Mouse (Mus musculus): ENCODE results near the gene D630003M21Rik.

DNA sequence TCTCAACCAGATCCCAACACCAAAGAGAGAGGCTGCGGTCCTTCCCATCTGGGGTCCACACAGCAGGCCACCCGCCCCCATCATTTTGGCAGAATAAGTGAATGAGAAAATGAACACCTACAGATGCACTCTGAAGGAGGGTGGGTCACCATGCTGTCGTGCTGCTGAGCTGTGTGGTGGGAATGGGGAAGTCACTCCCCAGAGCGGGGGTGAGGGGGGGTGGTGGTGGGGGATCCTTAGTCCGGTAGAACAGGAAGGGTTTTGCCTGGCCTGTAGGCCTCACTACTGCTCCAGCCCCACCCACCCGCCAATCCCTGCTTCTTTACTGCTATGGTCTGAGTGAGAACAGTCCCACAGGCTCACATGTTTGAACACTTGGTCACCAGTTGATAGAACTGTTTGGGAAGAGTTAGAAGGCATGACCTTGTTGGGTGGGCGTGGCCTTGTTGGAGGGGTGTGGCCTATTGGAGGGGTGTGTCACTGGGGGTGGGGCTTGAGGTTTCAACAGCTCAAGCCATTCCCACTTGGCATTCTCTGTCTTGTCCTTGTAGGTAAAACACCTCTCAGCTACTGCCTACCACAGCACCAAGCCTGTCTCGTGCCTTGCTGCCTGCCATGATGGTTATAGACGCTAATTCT, 7.5 kb downstream of the D630003M21Rik start:
- TF ChIP-seq ZNF384 (IDR thresholded peaks at IDR 0.05; ENCODE audit: low read depth, low read length) (no peak), ZC3H11A (IDR thresholded peaks at IDR 0.05; ENCODE audit: borderline replicate concordance, low read depth, low read length) (no peak), HCFC1 (IDR thresholded peaks at IDR 0.05; ENCODE audit: borderline replicate concordance, insufficient read depth, low read length) (no peak), CHD2 (IDR thresholded peaks at IDR 0.05; ENCODE audit: low read depth, low read length) (no peak)
